Mouse (Mus musculus) hindbrain, embryonic 10.5 days (tissue): ENCODE measurements around the gene Kidins220. TPM values are rescaled to one million over a fixed set of nuclear protein-coding genes. Genes with fewer than 3 reads are reported as not detected.

Experiments
- DNase-seq: peaks from one replicate; pipeline ENCODE4 v3.0.0-alpha.2; 2017; ENCODE audit warnings: low spot score
- H3K27ac ChIP-seq: fragments of 300-500 bp; sonication (generic); 2 replicates; pipeline ENCODE4 v1.5.1; 2016; ENCODE audit warnings: mild to moderate bottlenecking, moderate library complexity
- H3K27me3 ChIP-seq: fragments of 300-500 bp; sonication (generic); 2 replicates; pipeline ENCODE4 v1.6.1; 2016; ENCODE audit warnings: mild to moderate bottlenecking; ENCODE audit not compliant: poor library complexity, insufficient read depth, severe bottlenecking
- H3K36me3 ChIP-seq: fragments of 300-500 bp; sonication (generic); 2 replicates; pipeline ENCODE4 v1.6.1; 2016; ENCODE audit warnings: mild to moderate bottlenecking, moderate library complexity
- H3K4me1 ChIP-seq: fragments of 300-500 bp; sonication (generic); replicated peaks from 2 replicates; pipeline ENCODE4 v1.6.1; 2016; ENCODE audit warnings: mild to moderate bottlenecking
- H3K4me3 ChIP-seq: fragments of 300-500 bp; sonication (generic); 2 replicates; pipeline ENCODE4 v1.5.1; 2016; ENCODE audit warnings: mild to moderate bottlenecking, moderate library complexity
- H3K9me3 ChIP-seq: fragments of 300-500 bp; sonication (generic); 2 replicates; pipeline ENCODE4 v1.6.1; 2016; ENCODE audit warnings: mild to moderate bottlenecking, moderate library complexity
- WGBS: fragments of 180-500 bp; shearing (Covaris S2); methylation state at CpG from one replicate; pipeline ENCODE4 v1.1.7; 2016; 5-methylcytosine and 5-hydroxymethylcytosine counted together
- polyA plus RNA-seq: library from polyadenylated mRNA; unstranded; fragments of >200 nt; fragmentation: Nextera tagmentation; extraction: Ambion mirVana; gene quantifications from 2 replicates; pipeline ENCODE4 v1.2.1, GENCODE M21; 2016

Kidins220 gene
- polyA plus RNA-seq, 1 experiment from 2014 or later = 38.1 TPM

GRCm38 (mm10) chr12:25099313-25099562 is 124.5 kb downstream of the Kidins220 start:
- 0% methylated on average over 9 of the region's 9 CpGs for WGBS
- peak overlapping the region; percentile 85 for H3K4me3 ChIP-seq
- no peaks in the 10 kb centered on the region for H3K9me3 ChIP-seq
- DNase-seq = peak; percentile 90
- H3K27ac ChIP-seq = peak overlapping the region; percentile 98
- H3K36me3 ChIP-seq = no peaks in the 10 kb centered on the region
- peaks cover 13% of the 10 kb centered on the region; the same call in 1 of the 2 replicates for H3K27me3 ChIP-seq
- H3K4me1 ChIP-seq = peaks cover 63% of the 10 kb centered on the region

GRCm38 (mm10) chr12:25099563-25100408 is 125.1 kb downstream of the Kidins220 start:
- under 1% methylated on average over 38 of the region's 38 CpGs for WGBS
- H3K27me3 ChIP-seq = peaks cover 13% of the 10 kb centered on the region; the same call in 1 of the 2 replicates
- DNase-seq = no peak
- H3K27ac ChIP-seq = peak overlapping the region; percentile 98
- no peaks in the 10 kb centered on the region for H3K36me3 ChIP-seq
- H3K4me3 ChIP-seq = peak overlapping the region; percentile 85
- peaks cover 63% of the 10 kb centered on the region for H3K4me1 ChIP-seq
- no peaks in the 10 kb centered on the region for H3K9me3 ChIP-seq

- Histone ChIP-seq H3K4me3 (peak overlapping the region; percentile 85), H3K36me3 (no peaks in the 10 kb centered on the region), H3K27me3 (peaks cover 16% of the 10 kb centered on the region; the same call in 1 of the 2 replicates), H3K4me1 (peaks cover 63% of the 10 kb centered on the region), H3K27ac (peak overlapping the region; percentile 98), H3K9me3 (no peaks in the 10 kb centered on the region)
- under 1% methylated on average over 59 of the region's 59 CpGs for WGBS
- peak; percentile 84 for DNase-seq
Observed at GRCm38 (mm10) chr12:25100411-25101217, 125.9 kb downstream of the Kidins220 start.

- 10% methylated on average over 5 of the region's 5 CpGs for WGBS
- Histone ChIP-seq H3K27ac (peak overlapping the region; percentile 98), H3K36me3 (no peaks in the 10 kb centered on the region), H3K4me1 (peaks cover 60% of the 10 kb centered on the region), H3K27me3 (peaks cover 16% of the 10 kb centered on the region; the same call in 1 of the 2 replicates), H3K9me3 (no peaks in the 10 kb centered on the region), H3K4me3 (peak overlapping the region; percentile 85)
- DNase-seq = peak; percentile 65
Observed at GRCm38 (mm10) chr12:25101389-25101788, 126.7 kb downstream of the Kidins220 start.

GRCm38 (mm10) chr12:25103911-25104310 is 129.2 kb downstream of the Kidins220 start:
- no peak overlapping the region; the same call in 1 of the 2 replicates for H3K27ac ChIP-seq
- H3K4me1 ChIP-seq = peaks cover 40% of the 10 kb centered on the region
- WGBS = 73% methylated on average over 6 of the region's 6 CpGs
- H3K9me3 ChIP-seq = no peaks in the 10 kb centered on the region
- H3K4me3 ChIP-seq = no peak overlapping the region
- H3K36me3 ChIP-seq = no peaks in the 10 kb centered on the region
- H3K27me3 ChIP-seq = peaks cover 19% of the 10 kb centered on the region; the same call in 1 of the 2 replicates
- no peak for DNase-seq

- Histone ChIP-seq H3K27me3 (peaks cover 19% of the 10 kb centered on the region; the same call in 1 of the 2 replicates), H3K27ac (peak overlapping the region; percentile 12; the same call in 1 of the 2 replicates), H3K4me1 (peaks cover 34% of the 10 kb centered on the region), H3K9me3 (no peaks in the 10 kb centered on the region), H3K36me3 (no peaks in the 10 kb centered on the region), H3K4me3 (no peak overlapping the region)
- no peak for DNase-seq
Observed at GRCm38 (mm10) chr12:25104541-25104940, 129.8 kb downstream of the Kidins220 start.

GRCm38 (mm10) chr12:25108865-25109264 is 134.1 kb downstream of the Kidins220 start:
- Histone ChIP-seq H3K27me3 (peaks cover 7% of the 10 kb centered on the region; the same call in 1 of the 2 replicates), H3K36me3 (no peaks in the 10 kb centered on the region), H3K9me3 (peaks cover 2% of the 10 kb centered on the region; the same call in 1 of the 2 replicates), H3K4me3 (no peak overlapping the region), H3K4me1 (peaks cover 7% of the 10 kb centered on the region), H3K27ac (peak overlapping the region; percentile 31; the same call in 1 of the 2 replicates)
- 74% methylated on average over 2 of the region's 2 CpGs for WGBS
- DNase-seq = no peak

GRCm38 (mm10) chr12:25109971-25110681 is 135.4 kb downstream of the Kidins220 start:
- peaks cover 6% of the 10 kb centered on the region for H3K4me1 ChIP-seq
- 0 out of 2 replicates have a peak, but pooled peaks cover 6% of the 10 kb centered on the region for H3K27me3 ChIP-seq
- 74% methylated on average over 7 of the region's 7 CpGs for WGBS
- peaks cover 3% of the 10 kb centered on the region; the same call in 1 of the 2 replicates for H3K9me3 ChIP-seq
- no peaks in the 10 kb centered on the region for H3K36me3 ChIP-seq
- H3K4me3 ChIP-seq = no peak overlapping the region
- peak overlapping the region; percentile 42; the same call in 1 of the 2 replicates for H3K27ac ChIP-seq
- DNase-seq = no peak

GRCm38 (mm10) chr12:25110682-25111078 is 136.0 kb downstream of the Kidins220 start:
- Histone ChIP-seq H3K4me1 (peaks cover 6% of the 10 kb centered on the region), H3K36me3 (no peaks in the 10 kb centered on the region), H3K4me3 (no peak overlapping the region), H3K9me3 (peaks cover 3% of the 10 kb centered on the region; the same call in 1 of the 2 replicates), H3K27me3 (0 out of 2 replicates have a peak, but pooled peaks cover 3% of the 10 kb centered on the region), H3K27ac (peak overlapping the region; percentile 42; the same call in 1 of the 2 replicates)
- WGBS = 86% methylated on average over 7 of the region's 7 CpGs
- DNase-seq = no peak

Other genes with a start within 250 kb of the Kidins220 start
- gene Mboat2, start 144.0 kb upstream of the Kidins220 start, polyA plus RNA-seq = 43.6 and 45.6 TPM in 2 replicates
- 360 and 369 TPM in 2 replicates for gene Id2, start 122.2 kb downstream of the Kidins220 start, polyA plus RNA-seq